Mouse (Mus musculus) 3134 (cell line): ENCODE data around the gene Rita1.

Experiments used
- DNase-seq: peaks from one replicate; pipeline ENCODE4 v3.0.0-alpha.2; 2011; ENCODE audit warnings: low spot score; ENCODE audit not compliant: insufficient read length; ENCODE audit errors: extremely low read depth

Rita1 gene

DNA sequence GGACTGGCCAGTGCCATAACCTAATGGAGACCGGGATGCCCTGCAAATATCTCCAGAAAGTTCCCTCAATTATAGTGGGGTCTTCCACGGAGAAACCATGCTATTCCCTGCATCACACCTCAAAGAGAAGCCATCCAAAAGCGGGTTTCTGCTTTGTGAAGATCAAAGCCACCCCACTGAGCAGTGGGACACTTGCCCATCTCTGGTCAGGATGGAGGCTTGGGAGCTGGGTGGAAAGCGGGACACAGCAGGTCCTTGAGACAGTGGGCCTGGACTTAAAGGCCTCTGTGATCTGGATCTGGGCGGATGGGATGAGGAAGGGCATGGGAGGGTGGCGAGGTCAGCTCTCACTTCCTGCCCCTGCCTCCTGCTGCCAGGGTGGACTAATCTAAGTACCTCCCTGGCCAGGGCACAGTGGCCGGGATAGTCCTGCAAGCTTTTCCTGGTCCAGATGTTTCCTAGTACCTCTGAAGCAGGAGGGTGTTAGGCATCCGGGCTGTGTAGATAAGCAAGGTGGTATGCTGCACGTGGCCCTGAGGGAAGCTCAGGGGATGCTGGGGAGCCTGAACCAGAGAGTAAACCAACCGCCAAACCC lies 37.8 kb downstream of the Rita1 start:
- no peak for DNase-seq

DNA sequence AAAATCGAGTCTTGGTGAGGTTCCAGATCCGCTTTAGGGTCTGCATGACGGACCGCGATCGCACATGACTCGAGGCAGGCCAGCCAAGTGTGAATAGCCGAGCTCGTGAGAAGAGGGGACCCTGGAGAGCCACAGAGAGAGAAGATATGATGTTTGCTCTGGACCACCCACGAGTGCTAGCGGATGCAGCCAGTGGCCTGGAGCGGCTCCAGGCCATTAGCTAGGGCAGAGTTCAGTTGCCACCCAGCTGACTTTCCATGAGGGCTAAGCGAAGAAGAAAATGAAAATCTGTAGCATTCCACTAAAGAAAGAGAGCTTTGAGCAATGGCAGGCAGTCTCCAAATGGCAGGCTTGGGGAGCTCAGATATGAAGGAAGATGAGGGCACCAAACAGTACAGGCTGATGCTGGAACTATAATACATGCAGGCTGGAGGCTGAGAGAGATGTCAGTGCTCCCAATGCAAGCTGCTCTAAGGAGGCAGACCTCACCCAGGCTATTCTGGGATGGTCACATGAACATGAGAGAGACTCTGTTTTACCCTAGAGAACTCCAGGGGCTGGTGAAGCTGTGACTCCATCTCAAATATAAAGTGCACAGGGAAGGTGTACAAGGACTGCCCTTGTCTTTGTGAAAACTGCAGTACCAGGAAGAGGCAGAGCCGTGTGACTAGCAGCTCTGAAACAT lies 41.2 kb downstream of the Rita1 start:
- DNase-seq, result no peak

DNA sequence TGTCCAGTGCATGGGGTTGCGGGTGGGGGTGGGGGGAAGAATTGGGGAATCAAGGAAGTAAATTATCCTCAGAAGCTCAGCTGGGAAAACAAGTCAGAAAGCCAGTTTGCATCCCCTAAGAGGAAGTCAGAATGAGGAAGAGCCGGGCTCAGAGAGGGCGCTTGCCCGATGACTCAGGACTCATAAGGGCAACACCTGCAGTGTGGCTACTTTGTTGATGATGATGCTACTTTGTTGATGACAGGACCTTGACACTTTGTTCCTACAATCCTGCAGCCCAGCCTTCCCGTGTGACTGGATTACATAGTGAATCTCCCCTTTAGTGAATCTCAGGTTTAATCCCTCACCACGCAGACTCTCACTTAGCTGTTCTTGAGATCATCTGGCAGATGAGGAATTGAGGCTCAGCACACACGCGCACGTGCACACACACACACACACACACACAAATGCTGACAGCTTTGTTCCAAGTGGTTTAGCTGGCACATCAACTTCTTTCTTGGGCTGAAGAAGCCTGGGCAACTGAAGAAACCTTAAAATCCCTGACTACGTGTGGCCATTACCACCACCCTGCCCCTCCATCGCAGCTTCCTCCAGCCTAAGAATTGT lies 42.0 kb downstream of the Rita1 start:
- no peak for DNase-seq

DNA sequence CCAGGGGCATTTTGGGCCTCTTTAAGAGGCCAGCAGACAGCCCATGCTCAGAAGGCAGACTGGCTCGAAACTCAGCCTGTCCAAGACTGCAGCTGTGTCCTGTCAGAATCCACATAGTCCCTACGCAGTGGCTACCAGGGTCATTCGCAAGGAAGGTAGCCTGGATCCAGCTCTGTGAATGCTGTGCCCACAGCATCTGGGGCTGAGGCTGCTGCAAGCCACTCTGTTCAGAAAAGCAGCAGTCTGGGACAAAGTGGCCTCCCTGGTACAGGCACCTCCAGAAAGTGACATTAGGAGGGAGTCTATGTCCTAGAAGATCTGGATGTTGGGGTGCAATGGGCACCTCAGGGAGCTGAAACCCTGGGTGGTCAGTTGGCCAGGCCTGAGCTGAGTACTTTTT lies 42.6 kb downstream of the Rita1 start:
- no peak for DNase-seq

DNA sequence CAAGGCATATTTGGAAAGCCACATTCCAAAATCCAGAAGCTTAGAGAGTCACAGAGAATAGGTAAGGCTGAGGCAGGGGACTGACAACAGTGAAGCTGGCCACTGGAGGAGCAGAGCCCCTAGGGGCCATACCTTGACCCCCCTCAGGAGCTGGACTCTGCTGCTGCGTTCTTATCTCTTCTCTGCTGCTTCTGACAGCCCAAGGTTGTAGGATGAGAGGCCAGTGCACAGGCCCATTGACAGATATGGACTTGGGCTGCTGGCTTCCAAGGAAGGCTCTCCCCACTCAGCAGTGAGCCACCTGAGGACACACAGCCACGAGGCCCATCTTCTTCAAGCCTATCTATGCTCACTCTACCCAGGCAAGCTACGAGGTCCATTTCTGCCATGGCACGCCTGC lies 43.4 kb downstream of the Rita1 start:
- no peak for DNase-seq

DNA sequence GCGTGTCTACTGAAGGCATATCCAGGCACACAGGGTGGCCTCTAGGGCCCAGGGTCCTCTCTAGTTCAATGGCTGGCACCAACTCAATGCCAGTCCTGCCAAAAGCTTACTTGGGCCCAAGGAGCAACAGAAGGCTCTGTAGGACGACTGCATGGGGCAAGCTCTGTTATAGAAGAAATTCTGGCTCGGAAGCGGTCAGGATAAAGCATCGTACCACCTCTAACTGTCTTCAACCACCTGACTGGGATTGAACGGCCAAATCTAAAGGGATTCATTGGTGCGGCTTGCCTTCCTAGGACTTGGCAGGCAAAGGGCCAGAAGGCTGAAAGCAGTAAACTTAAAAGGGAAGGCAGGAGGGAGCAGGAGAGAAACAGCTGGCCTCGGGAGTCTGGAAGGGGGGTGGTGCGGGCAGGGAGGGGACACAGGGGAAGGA lies 44.0 kb downstream of the Rita1 start:
- DNase-seq, result no peak

DNA sequence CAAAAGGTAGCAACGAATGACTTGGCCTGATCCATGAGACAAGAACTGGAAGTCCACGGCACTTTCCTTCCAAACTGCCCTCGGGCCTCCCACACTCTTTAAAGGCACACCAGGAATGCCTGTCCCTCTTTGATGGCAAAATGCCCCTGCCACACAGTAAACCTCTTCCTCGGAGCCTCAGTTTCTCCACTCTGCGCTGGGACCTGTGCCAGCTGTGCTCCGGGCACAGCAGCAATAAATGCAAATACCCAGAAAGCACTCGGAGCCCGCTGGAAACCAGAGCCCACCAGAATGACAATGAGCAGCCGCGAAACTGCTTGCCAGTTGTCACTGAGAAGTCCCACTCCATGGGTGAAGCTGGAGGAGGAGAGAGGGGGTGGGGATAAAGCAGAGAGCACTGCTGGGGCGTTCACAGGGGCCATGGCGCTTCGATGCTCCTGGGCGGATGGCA lies 44.6 kb downstream of the Rita1 start:
- no peak for DNase-seq

DNA sequence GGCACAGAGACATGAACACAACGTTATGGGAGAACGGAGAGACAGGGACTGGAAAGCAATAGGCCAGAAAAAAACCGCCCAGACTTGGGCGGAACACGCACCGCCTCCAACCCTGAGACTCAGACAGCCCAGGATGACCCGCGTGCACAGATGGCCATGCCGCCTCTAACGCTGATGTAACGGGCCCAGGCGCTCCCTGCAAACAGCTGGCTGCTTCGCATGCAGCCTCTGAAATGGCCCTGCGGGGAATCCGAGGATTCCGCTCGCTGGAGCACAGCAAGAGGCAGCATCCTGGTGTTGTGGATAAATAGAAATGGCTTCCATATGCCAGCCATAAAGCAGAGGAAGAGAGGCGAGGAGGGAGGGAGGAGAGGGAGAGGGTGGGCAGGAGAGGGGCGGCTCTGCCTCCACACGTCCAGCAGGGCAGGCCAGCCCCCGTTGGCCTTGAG lies 45.1 kb downstream of the Rita1 start:
- DNase-seq, result no peak

DNA sequence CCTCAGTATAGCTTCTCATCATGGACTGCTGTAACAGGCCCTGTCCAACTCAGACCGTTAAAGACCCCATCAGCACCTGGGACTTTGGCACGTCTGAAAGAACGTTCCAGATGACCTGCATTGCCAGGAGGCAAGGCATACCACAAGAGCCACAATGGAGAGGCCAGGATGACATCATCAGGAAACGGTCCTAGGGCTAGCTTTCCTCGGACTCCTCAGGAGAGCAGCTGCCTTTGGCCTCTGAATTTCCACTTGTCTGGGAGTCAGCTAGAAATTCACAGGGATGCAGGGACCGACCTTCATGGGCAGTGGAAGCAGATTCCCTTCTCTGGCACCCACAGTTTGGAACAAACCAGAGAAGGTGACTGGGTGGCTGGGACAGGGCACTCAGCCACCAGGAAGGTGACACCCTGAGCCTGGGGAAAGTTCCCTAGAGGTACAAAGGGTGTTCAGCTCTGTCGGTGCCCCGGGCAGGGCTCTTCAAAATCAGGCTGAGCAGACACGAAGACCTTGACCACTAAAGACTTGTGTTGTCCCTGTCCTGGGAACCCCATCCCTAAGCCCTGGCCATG lies 45.6 kb downstream of the Rita1 start:
- peak; percentile 48 for DNase-seq

DNA sequence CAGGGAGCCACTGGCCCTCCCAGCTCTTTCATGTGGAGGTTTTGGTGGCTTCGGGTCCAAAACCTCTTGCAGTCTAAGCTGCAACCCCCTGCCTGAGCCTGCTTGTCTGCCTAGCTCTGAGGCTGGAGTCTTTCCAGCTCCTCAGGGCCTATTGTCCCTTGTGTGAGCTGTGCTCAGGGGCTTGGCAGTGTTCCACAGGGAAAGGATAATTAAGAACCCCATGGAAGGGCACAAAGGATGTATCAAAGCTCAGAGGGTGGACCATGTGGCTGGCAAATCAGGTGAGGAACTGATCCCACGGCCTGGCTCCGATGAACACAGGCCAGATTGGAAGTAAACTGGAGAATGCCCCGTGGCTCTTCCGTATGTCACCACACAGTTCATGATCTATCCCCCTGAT lies 46.3 kb downstream of the Rita1 start:
- DNase-seq, result no peak

DNA sequence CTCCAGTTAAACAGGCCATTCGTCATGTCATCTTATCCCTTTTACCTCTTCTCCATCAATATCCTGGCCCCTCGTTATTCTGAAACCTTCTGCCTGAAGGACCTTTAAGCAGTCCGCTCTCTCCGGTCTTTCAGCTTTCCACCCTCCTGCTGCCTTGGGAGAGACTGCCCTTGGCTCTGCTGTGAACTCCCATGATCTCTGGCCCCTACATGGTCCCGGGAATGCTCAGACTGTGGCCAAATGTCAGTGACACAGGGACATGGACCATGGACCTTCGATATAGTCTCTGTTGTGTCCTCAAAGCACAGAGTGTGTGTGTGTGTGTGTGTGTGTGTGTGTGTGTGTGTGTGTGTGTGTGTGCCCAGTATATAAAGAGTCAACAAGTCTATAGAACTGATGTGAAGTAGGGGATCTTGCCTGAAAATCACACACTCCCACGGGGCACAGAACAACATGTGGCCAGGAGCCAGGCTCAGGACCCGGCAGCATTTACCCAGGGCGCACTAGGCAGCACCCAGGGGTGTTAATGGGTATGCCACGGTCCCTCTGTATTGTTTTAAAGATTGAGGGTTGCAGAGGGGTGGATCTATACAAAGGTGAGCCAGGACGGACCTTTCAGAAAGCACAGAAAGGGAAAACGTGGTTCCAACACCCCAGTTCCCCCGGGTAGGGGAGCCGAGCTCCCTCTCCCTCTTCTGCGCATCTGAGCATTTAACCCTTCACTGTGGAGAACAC lies 47.1 kb downstream of the Rita1 start:
- DNase-seq, result no peak

DNA sequence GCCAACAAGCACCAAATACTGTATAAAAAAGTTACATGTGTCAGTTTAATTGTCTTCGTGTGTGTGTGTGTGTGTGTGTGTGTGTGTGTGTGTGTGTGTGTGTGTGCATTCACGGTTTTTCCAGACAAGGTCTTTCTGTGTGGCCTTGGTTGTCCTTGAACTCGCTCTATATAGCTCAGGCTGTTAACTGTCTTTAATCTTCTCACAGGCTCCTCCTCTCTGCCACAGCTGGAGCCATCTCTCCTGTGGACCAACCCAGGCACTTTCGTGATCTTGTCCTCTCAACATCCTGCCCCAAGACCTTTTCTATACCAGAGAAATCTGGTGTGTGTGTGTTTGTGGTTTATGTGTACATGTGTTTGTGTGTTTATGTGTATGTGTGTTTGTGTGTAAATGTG lies 48.5 kb downstream of the Rita1 start:
- DNase-seq, result no peak

DNA sequence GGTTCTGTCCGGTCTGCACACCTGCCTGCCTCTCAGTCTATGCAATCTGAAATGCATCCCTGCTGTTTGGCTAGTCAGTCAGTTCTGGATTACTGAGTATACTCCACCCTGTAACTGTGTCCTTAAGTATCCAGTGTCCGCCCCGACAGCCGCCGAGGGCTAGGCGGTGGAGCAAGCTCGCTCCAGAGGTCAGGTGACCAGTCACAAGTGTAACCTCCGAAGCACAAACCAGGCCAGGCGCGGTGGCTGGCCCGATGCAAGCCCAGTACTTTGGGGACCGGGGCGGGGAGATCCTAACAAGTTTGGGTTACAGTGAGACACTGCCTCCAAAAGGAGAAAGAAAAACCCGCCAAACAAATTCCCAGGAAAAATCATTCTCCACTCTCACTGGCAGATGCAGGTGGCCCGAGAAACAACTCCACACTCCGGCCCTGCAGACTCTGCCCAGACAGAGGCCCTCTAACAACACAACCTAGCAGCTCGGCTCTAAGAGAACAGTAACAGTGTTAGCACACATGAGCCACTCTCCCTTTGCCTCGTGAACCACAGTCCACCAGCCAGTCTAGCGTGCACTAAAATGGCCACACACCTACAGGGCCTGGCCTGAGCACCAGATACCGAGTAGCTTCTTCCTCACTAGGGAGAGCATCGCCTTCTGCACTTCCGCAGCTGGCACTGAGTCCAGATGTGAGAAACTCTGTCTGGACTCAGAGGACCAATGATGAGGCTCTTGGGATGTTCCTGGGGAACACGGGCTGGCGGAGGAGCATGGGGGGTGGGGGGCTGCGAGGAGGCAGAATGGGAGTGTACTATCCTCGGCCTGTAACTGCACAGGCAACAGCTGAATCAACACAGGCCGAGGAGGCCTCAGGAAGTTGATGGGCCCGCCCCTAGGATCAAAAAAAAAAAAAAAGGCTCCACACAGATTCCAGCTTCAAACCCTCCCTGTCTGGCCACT lies 49.2 kb downstream of the Rita1 start:
- DNase-seq, result peak; percentile 45

DNA sequence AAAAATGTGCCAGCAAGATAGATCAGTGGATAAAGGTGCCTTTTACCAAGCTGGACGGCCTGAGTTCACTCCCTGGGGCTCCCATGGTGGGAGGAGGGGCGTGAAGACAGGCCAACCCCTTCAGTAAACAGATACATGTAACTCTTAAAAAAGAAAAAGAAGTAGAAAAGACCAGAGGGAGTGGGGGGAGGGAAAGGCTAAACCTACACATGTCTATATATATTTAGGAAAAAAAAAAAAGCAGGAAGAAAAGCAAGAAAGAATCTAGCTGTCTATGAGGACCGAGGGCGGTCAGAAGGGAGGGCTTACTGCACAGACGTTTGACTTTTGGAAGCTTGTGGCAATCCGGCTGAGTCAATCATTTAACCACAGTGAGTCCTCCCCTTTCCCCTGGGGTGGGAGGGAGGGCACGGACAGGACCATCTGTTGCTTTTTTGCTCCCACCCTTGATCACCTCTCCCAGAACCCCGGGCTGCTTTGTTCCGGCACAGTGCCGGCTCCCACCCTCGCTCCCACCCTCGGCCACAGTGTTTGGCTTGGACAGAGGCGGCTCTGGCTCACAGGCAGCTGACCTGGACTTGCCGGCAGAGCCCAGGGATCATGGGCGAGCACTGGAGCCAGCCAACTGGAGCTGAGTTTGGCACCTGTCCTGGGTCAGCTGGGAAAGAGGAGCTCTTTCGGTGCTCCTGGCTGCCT lies 51.6 kb downstream of the Rita1 start:
- peak; percentile 94 for DNase-seq

DNA sequence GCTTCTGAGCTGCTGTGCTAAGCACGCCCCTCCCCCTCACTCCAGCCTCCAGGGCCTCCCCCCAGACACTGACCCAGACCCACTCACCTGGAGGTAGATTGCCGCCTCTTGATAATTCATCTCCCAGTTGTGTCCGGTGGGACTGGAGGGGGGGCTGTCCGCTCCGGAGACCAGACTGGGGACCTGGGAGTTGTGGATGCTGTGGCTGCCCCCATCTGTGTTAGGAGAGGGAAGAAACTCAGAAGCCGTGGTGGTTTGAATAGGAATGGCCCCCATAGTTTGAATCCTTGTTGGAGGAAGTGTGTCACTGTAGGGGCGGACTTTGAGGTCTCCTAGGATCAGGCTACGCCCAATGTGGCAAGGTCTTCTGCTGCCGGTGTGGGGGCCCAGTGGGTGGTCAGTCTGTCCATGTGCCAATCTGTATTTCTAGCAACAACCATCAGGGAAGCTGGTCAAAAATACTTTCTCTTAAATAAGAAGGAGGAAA lies 52.2 kb downstream of the Rita1 start:
- DNase-seq, result no peak

DNA sequence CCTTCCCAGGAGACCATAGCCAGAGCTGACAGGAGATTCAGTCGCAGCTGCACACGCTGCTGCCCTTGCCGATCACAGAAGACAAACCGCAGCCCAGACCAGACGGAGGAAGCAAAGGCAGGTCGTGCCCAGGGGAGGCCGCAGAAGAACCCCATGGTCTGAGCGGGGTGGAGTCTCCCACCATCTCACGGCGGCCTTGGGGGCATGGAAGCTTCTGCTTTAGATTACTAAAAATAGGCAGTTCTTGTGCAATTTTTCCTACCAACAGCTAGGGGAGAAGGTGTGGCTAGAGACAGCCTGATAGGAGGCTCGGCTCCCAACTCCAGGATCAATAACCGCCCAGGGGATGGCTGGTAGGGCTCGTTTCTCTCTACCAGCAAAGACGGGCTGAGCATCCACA lies 53.6 kb downstream of the Rita1 start:
- no peak for DNase-seq

DNA sequence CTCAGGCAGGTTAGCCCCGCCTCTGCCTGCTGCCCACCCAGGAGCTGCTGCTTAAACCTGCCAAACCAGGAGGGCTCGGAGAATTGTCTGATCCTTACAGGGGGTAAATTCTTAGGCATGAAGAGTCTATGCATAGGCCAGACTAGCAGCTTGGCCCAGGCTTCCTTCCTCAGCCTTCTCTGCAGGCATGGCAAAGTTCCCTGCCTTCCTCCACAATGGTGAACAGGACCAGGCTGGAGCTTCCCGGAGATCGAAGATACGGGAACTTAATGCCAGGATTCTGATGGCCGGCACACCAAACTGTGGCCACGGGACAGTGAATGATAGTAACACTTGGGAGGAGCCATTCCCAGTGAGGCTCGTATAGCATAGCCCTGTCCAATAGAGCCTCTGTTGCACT lies 54.3 kb downstream of the Rita1 start:
- no peak for DNase-seq

DNA sequence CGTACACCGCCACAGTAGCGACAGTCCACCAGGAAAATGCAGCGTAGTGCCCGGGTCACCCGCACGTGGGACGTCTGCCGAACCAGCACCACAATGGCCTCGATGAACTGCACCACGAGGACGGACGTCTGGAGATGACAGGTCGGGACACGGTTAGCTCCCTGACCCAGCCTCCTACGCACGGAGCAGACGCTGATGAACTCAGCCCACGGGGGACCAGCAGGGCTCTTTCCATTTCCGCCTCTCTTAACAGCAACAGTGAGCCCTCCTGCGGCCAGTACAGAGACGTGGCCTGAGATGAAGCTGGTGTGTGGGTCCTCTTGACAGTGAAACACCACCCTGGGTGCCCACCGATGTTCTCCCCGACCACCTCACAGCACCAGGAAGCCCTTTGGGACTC lies 56.5 kb downstream of the Rita1 start:
- DNase-seq, result no peak

DNA sequence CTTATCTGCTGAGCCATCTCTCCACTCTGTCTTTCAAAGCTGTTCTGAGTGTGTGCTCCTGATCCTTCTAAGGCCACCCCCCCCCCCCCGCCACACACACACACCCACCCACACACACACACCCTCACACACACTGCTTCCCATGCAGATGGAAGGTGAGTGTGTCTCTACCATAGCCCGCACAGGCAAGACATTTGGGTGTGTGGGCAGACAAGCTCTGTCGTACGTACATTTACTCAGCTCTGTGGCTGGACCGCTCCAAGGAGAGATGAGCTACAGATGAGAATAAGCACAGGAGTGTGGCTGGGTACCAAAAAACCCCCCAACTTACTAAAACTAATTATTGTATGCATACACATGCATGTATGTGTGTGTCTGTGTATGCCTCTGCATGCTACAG lies 61.7 kb downstream of the Rita1 start:
- DNase-seq, result no peak
